Mouse (Mus musculus): ENCODE measurements around the gene Paf1. TPM values are rescaled to one million over a fixed set of nuclear protein-coding genes. Genes with fewer than 3 reads are reported as not detected.

Gene Paf1
- polyA plus RNA-seq, 1 experiment = 50.4 TPM

DNA sequence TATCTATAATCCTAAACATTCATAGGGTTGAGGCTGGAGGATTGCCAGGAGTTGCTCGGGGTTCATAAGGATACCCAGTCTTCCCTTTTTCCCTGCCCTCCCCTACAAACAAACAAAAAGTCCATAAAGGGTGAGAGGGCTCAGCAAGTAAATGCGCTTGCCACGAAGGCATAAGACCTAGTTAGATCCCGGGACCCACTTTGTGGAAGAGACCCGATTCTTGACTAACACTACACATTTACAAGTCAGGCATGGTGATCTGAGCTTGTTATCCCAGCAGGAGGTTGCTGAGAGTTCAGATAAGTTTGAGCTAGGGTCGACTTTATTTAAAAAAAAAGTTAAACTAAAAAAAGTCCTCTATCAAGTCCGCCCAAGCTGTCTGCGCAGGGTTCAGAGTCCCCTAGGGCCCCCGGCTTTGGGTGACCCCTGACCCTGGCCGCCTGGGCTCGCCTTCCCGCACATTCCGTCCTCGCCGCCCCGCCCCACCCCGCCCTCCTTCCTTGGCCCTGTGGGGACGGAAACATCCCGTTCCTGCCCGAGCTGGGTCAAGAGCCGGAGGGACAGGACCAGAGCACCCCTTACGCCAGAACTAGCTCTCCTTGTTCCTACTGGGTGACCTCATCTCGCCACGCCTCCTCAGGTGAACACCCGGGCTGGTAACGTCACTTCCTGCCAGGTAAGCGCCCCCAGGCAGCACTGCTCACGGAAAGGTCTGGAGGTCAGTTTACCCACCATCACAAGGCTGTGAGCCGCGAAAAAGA, 16.6 kb upstream of the Paf1 start:
- H3K4me3 ChIP-seq (ENCODE audit: insufficient read depth, low read depth, low read length) = peak overlapping the region; percentile 63
- H3K27ac ChIP-seq (replicated peaks; ENCODE audit: low read depth, low read length) = peak overlapping the region; percentile 100
- H3K4me1 ChIP-seq (ENCODE audit: control insufficient read depth, insufficient read depth, insufficient read length, low read length) = peaks cover 4% of the 10 kb centered on the region; the same call in 1 of the 2 replicates

DNA sequence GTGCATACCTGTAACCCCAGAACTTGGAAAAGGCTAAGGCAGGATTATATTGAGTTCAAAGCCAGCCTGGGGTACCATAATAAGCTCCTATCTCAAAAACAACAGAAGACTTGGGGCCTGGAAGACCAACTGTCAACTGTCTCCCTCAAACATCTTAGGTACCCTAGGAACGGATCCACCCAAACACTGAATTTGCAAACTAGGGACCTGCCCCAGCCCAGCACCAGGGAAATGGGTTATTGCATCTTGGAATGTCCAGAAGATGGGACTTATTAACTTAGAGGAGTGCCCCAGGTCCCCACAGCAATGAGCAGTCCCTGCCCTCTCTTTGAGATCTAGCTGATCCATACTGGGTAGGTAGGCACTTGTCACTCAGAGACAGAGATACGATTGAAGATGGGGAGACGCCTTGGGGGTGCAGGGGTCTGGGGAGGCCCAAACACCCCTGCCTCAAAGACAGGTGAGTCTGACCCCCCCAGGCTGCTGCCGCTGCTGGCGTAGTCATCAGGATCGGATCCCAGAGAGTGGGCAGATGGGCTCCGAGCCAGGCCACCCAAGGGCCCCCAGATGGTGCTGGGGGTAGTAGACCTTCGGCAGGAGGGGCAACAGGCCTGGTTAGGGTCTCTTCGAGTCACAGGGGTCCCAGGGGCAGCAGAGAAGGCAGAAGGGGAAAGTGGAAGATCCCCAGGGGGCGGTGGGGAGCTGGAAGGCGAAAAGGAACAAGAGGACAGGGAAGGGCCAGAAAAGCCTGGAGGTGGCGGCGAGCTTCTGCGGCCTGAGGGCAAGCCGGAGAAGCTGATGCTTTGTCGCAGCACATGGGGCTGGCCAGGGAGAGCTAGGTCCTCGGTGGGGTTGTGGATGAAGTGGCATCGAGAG, 15.3 kb upstream of the Paf1 start:
- peak overlapping the region; percentile 83 for H3K4me3 ChIP-seq (ENCODE audit: insufficient read depth, low read depth, low read length)
- peak overlapping the region; percentile 97 for H3K27ac ChIP-seq (replicated peaks; ENCODE audit: low read depth, low read length)
- H3K4me1 ChIP-seq (ENCODE audit: control insufficient read depth, insufficient read depth, insufficient read length, low read length) = peaks cover 7% of the 10 kb centered on the region

DNA sequence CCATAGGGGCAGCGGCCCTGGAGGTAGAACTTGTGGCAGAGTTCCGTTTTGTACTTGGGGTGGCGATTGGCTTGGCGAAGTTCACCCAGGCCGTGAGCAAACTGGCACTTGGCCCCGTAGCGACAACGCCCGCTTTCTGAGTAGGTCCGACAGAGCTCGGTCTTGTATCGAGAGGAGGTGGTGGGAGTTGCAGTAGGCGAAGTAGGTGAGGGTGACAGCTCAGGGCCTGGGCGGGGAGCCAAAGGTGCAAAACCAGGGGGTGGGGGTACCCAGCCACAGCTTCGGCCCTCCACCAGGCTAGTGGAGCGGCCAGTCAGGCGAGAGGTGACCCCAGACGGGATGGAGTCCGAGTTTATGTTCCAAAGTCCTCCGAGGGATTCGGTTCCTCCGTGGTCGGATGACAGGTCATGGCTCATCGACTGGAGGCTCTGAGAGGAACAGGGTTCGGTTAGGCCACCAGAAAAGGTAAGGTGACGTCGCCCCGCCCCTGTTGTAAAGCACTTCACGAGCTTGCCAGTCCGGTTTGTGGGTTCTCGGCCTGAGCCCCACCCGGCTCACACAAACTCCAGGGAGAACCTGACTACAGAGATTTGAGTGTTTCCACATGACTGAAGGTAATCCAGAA, 14.6 kb upstream of the Paf1 start:
- peaks cover 14% of the 10 kb centered on the region for H3K4me1 ChIP-seq (ENCODE audit: control insufficient read depth, insufficient read depth, insufficient read length, low read length)
- peak overlapping the region; percentile 83 for H3K4me3 ChIP-seq (ENCODE audit: insufficient read depth, low read depth, low read length)

DNA sequence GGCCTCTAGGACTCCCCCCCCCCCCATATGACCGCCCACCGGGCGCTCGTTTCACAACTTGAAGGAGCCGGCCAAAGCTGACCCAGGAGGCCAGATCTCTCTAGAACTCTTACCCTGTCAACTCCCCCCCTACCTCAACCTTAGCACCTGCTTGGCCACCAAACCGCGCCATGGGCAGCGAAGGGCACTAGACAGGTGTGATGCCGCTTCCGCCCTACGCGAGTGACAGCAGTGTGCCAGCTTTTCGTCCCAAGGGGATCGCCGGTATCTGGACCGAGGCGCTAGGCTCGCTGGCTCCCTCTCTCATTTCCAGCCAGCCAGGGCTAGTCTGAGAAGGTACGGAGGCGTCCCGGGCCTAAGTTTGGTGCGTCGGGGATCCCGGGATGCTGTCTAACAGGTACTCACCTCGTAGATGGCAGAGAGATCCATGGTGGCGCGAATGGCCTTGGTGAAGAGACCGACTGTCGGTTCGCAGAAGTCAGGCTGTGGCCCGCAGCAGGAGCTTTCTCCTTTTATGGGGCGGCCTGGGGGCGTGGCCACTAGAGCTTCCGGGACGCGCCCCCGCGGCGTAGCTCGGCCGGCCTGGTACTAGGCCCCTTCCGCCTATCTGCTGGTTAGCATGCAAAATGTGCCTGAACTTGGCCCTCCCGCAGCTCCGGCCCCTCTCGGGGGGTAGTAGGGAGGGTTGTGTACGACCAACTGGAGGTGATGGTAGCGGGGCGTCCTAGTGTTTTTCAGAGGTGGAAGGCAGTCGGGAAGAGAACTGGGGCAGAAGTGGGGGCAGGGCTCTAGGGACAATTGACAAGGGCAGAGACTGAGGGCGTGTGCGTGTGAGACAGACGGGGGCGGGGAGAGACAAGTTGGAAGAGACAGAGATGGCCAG, 13.7 kb upstream of the Paf1 start:
- H3K27ac ChIP-seq (replicated peaks; ENCODE audit: low read depth, low read length) = peak overlapping the region; percentile 100
- peak overlapping the region; percentile 83 for H3K4me3 ChIP-seq (ENCODE audit: insufficient read depth, low read depth, low read length)
- H3K4me1 ChIP-seq (ENCODE audit: control insufficient read depth, insufficient read depth, insufficient read length, low read length) = peaks cover 22% of the 10 kb centered on the region

More for the DNA sequence above, 14.6 kb upstream of the Paf1 start:
- peak overlapping the region; percentile 97 for H3K27ac ChIP-seq (replicated peaks; ENCODE audit: low read depth, low read length)

DNA sequence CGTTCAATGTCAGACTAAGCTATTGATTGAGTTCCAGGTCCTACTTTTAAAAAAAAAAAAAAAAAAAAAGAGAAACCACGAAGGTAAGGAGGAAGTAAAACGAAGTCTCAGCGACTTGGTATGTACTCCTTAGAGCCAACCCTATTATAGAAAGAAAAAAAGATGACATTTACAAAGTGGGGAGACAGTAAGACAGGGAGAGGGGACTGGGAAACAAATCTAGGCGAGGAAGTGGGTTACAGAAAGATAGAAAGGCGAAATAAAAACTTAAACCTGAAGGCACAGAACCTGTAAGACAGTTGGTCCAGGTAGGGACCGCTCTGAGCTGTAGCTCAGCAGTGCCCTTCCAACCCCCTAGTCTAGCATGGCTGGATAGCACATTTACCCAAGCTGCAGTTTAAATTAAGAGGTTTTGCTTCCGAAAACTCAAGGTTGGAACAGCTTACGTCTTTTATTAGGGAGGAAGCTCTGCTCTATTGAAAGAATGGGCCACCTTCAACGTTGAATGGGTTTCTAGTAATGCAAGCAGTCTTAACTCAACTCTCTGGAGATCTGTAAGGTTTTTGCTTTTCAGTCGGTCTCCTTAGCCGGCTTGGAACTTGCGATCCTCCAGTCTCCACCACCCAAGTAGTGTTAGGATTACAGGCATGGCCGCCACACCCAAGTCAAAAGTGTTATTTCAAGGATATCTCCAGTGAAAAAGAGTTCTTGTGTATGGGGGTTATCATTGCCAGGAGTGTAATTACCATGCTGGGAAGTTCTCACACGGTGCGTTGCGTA, 12.3 kb upstream of the Paf1 start, which contains the start of gene Zfp36:
TSS of gene Zfp36 (minus strand) at position 17 of the 780 bp plus-strand sequence.
- Histone ChIP-seq H3K27ac (replicated peaks; ENCODE audit: low read depth, low read length) (peak within 1 kb of the TSS; percentile 100), H3K4me3 (ENCODE audit: insufficient read depth, low read depth, low read length) (peak within 1 kb of the TSS; percentile 83), H3K4me1 (ENCODE audit: control insufficient read depth, insufficient read depth, insufficient read length, low read length) (peaks cover 22% of the 10 kb centered on the region)

DNA sequence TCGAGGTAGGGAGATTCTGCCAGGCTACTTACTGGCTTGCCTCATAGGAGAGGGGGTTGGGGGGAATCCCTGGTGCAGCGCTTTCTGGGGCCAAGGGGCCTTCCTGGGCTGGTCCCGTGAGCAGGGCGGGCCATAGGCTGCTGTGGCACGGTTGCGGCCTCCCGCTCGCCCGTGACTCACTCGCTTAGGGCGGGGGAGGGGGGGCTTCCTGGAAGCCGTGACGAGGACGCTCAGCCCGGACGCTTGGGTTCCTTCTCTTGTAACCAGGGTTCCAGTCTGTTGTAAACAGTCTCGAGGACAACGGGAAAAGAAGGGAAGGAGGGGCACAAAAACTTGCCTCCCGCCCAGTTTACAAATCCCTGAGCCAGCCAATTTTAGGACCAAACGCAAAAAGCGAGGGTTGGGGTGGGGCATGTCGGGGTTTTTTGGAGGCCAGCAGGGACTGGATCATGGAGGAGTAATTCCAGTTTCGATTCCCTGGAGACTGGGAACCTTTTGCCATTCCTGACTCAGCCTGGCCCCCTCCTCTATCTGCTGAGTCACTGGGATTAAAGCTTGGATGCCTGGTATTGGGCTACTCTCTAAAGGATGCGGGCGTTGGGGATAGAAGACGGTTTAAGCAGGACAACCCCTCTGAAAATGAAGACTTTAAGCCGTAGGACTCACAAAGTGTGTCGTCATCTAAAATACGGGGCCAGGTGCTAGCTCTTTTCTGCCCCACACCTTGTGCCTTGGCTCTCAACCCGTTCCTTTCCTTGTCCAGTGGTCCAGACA, 11.5 kb upstream of the Paf1 start:
- H3K27ac ChIP-seq (replicated peaks; ENCODE audit: low read depth, low read length) = peak overlapping the region; percentile 100
- H3K4me3 ChIP-seq (ENCODE audit: insufficient read depth, low read depth, low read length) = peak overlapping the region; percentile 62
- H3K4me1 ChIP-seq (ENCODE audit: control insufficient read depth, insufficient read depth, insufficient read length, low read length) = peaks cover 22% of the 10 kb centered on the region

DNA sequence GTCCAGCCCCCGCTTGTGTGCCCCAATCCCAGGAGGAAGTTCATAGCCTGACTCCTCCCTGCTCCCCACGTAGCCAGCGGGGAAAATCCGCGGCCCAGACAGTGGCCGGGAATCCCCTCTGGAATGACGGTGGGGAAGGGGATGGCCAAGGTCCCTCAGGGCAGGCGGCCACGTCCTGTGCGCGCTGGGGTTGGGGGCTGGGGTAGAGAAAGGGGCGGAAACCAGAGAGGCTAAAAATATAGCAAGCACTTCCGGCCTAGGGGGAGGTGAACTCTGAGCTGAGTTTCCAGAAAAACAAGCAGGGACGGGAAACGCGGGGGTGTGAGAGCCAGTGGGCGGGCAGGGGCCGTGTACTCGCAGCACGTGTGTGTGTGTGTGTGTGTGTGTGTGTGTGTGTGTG, 10.8 kb upstream of the Paf1 start:
- Histone ChIP-seq H3K4me1 (ENCODE audit: control insufficient read depth, insufficient read depth, insufficient read length, low read length) (peaks cover 22% of the 10 kb centered on the region), H3K27ac (replicated peaks; ENCODE audit: low read depth, low read length) (peak overlapping the region; percentile 100)

DNA sequence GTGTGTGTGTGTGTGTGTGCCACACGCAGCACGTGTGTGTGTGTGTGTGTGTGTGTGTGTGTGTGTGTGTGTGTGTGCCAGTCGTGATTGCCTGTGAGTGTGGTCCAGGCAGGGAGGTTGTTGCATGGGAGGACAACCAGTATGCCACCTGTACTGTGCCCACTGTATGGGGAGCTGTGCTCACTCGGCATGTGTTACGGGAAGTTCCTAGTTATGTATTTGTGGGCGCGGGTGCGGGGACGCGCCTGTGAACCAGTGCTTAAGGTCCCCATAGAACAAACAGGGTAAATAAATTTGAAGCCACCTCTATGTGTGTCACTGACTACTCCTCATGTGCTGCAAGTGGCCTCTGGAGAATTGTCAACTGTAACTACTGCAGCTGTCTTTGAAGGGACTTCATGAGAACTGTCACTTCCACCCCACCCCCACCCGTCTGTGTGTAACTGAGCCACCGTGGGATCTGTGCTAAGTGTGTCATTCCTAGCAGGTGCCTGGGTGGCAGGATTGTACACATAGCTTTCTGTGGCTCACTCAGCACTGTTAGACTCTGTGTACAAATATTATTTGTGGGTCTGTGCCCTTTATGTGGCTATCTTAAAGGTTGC, 10.3 kb upstream of the Paf1 start:
- peak overlapping the region; percentile 45 for H3K4me3 ChIP-seq (ENCODE audit: insufficient read depth, low read depth, low read length)
- H3K4me1 ChIP-seq (ENCODE audit: control insufficient read depth, insufficient read depth, insufficient read length, low read length) = peaks cover 22% of the 10 kb centered on the region
- peak overlapping the region; percentile 99 for H3K27ac ChIP-seq (replicated peaks; ENCODE audit: low read depth, low read length)

More for the DNA sequence above, 10.8 kb upstream of the Paf1 start:
- peak overlapping the region; percentile 62 for H3K4me3 ChIP-seq (ENCODE audit: insufficient read depth, low read depth, low read length)

DNA sequence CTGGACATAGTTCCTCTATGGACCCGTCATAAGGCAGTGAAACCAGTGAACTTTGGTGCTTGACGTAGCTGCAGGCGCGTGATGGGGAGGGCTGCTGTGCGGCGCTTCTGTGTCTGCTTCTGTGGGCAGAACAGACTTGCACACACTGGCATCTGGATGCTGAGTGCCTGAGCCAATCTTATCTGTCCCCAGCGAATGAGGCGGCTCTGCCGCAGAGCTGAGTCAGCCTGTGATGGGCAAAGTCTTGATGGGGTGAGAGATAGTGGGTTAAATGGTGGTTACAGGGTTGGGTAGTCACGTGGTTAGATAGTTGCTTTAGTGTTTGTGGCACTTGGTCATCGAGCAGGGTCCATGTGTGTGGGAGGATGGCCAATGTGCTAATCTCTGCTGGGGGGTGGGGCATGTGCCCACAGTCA, 9.8 kb upstream of the Paf1 start:
- H3K27ac ChIP-seq (replicated peaks; ENCODE audit: low read depth, low read length) = peak overlapping the region; percentile 99
- H3K4me3 ChIP-seq (ENCODE audit: insufficient read depth, low read depth, low read length) = peak overlapping the region; percentile 45; the same call in 1 of the 2 replicates

DNA sequence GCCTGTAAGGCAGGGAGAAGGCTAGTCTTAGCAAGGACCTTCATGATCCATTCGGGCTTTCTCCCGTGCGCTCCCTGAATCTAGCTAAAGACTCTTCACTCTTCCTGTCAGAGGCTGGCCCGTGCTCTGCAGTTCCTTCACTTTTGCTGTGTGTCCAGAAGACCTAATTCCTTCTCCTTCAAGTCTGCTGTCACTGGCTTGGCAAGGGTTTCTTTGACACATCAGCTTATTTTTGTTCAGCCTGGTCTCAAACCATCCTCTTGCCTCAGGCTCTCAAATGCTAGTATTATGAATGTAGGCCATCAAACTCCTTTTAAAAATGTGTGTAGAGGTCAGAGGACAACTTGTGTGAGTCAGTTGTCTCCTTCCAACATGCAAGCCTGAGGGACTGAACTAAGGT, 9.1 kb upstream of the Paf1 start:
- no peak overlapping the region for H3K4me3 ChIP-seq (ENCODE audit: insufficient read depth, low read depth, low read length)
- peak overlapping the region; percentile 99 for H3K27ac ChIP-seq (replicated peaks; ENCODE audit: low read depth, low read length)

More for the DNA sequence above, 9.8 kb upstream of the Paf1 start:
- peaks cover 22% of the 10 kb centered on the region for H3K4me1 ChIP-seq (ENCODE audit: control insufficient read depth, insufficient read depth, insufficient read length, low read length)

DNA sequence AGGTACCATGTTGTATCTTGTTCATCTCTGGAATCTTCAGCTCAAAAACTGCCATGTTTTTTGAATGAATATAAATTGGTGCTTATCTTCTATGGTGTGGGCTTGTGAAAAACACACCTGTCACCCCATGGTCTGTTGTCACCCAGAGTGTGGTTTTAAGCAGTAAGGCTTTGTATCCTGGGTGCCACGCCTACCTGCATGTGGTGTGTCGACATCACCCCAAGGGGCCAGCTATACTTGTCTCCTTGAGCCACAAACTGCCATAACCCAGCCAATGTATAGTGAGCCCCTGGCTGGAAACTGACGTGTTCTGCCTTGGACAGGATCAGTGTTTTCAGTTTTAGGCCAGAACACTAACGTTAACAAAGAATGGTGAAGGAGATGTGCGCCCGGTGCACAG, 8.6 kb upstream of the Paf1 start:
- H3K27ac ChIP-seq (replicated peaks; ENCODE audit: low read depth, low read length) = peak overlapping the region; percentile 99
- peaks cover 22% of the 10 kb centered on the region for H3K4me1 ChIP-seq (ENCODE audit: control insufficient read depth, insufficient read depth, insufficient read length, low read length)
- H3K4me3 ChIP-seq (ENCODE audit: insufficient read depth, low read depth, low read length) = no peak overlapping the region

More for the DNA sequence above, 9.1 kb upstream of the Paf1 start:
- peaks cover 22% of the 10 kb centered on the region for H3K4me1 ChIP-seq (ENCODE audit: control insufficient read depth, insufficient read depth, insufficient read length, low read length)

DNA sequence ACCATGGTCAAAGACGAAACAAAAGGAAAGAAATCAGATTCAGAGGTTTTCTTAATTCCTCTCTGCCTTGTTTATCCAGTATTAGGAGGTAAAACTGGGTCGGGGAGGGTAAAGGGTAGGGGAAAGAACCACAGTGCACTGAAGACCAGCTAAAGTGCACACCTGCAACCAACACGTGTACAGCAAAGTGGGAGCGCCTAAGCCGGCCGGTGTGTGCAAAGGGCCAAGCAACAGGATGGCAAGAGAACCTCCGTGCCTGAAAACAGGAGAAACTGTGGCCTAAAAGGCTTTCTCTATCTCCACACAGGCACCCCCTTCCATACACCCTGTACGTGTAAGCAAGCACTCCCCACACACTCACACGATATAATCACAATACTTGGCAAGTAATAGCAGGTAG, 7.6 kb upstream of the Paf1 start:
- H3K4me1 ChIP-seq (ENCODE audit: control insufficient read depth, insufficient read depth, insufficient read length, low read length) = peaks cover 22% of the 10 kb centered on the region
- H3K27ac ChIP-seq (replicated peaks; ENCODE audit: low read depth, low read length) = peak overlapping the region; percentile 57
- H3K4me3 ChIP-seq (ENCODE audit: insufficient read depth, low read depth, low read length) = no peak overlapping the region

DNA sequence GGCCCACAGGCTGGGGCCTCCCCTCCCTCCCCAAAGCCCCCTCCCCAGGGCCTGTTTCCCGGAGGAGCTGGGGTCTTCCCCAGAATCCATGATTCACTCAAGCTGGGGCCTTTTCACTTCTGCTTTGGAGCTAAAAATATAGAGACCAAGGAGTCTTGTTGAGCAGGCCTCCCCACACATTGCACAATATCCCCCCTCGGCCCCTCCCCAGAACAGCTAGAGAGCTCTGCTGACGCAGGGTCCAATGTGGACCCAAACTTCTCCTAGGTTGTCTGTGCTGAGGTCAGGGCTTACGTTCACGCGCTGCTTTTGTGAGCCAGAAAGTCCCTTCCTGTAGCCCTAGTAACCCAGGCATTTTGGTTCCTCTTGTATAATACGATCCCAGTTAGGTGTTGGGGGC, 6.7 kb upstream of the Paf1 start:
- H3K27ac ChIP-seq (replicated peaks; ENCODE audit: low read depth, low read length) = peak overlapping the region; percentile 87
- H3K4me1 ChIP-seq (ENCODE audit: control insufficient read depth, insufficient read depth, insufficient read length, low read length) = peaks cover 18% of the 10 kb centered on the region
- no peak overlapping the region for H3K4me3 ChIP-seq (ENCODE audit: insufficient read depth, low read depth, low read length)

All from brown adipose tissue, adult 24 weeks (tissue).